Mouse (Mus musculus): ENCODE measurements around the gene Axin2. TPM values are rescaled to one million over a fixed set of nuclear protein-coding genes. Genes with fewer than 3 reads are reported as not detected.
"Not testable (repeated sequence)": the region's sequence is repeated elsewhere in the genome, so short reads cannot be mapped to it uniquely, and the experiment has no call there.

Gene Axin2
- total RNA-seq (2021) = 10 to 100 TPM; 30.6 to 33.8 TPM
- long read RNA-seq, full-length matches to known transcripts = 4 of 11 reads
- long read RNA-seq, partial matches to known transcripts = 2 of 11 reads
- long read RNA-seq, other reads (novel, unspliced or antisense) = 5 of 11 reads

DNA sequence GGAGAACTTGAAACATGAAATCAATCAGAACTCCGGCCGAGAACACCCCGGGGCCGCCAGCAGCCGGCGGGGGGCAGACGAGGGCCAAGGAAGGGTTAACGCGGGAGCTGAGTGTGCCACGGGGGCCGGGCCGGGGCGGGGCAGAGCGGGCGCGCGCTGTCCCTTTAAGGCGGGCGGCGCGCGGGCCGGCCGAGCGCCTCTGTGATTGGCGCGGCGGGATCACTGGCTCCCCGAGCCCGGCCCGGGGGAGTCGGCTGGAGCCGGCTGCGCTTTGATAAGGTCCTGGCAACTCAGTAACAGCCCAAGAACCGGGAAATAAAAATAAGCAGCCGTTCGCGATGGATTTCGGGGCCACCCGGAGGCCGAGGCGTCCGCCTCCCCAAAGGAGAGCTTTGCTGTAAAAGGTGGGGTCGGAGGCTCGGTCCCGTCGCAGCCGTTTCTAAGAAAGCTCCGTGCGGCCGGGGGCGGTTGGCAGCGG lies at the start of gene Axin2:
Gene Axin2, plus strand, starts transcription at position 192 of the 478 bp plus-strand sequence.
- peak; percentile 82 to 91 for DNase-seq (ENCODE audit: low spot score in 2 of 2)

DNA sequence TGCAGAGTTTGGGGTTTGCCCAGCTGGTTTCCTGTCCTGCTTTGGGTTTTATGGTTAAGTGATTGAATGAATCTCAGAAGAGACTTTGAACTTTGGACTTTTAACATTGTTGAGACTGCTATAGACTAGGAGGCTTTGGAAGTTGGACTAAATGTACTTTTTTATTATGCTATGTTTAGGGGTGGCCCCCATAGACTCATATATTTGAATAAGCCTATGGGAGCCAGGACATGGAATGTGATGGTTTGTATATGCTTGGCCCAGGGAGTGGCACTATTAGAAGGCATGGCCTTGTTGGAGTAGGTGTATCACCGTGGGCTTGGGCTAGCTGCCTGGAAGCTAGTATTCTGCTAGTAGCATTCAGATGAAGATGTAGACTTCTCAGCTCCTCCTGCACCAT lies 48.9 kb upstream of the Axin2 start:
- not testable (repeated sequence) for DNase-seq (ENCODE audit: low spot score in 2 of 2)

DNA sequence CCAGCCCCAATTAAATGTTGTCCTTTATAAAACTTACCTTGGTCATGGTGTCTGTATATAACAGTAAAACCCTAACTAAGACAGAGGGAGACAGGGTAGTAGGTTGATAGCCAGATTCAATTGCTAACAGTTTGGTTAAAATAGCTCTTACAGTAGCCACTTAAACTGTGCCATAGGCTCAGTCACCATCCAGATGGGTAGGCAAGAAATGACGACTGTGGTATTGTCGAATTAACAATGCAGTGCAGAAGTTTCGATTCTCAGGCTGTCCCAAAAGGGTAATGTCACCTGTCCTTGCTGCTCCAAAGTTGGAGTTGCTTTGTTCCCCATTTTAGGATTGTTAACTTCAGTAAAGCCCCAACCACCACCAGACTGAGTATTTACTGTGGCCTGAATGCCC lies 48.4 kb upstream of the Axin2 start:
- DNase-seq (ENCODE audit: low spot score in 2 of 2) = no peak

DNA sequence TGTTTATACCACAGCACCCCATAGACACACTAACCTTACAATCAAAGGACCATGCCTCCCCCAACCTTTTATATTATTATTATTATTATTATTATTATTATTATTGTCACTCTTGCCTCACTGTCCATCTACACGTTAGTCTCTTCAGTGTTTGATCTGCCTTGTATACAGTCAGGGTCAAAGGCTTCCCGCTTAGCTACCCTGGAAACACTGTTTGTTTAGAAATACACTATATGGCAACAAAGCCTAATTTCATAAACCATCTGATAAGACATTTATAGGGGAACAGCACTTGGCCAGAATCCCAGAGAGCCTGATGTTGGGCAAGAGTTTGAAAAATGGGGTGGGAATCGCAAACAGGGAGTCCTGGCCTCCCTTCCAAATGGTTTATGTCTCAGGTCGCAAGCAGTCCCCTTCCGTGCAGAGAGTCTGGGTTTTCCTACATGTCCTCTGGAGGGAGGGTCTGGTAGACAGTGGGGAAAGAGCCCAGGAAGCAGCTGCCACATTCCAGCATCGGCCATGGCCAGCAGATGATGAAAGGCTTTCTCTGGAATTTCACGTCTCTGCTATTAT lies 43.4 kb upstream of the Axin2 start:
- DNase-seq (ENCODE audit: low spot score in 2 of 2) = peak in 1 of 2 experiments; percentile 12

DNA sequence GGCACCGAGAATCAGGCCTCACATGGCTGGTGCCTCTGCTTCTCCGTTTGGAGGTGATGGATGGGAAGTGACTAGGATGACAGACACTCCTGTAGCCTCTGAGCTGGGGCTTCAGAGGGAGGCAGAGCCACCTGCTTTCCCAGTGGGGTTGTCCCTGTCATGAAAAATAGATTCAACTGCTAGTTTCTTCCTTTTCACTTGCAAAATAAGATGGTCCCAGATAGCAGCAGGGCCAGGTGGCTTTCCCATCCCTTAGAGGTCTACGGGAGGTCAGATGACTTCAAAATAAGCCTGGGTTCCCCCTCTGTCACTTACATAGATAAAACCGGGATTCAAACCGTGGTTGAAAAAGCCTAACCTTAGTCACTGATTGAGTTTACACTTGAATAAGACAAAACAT lies 42.6 kb upstream of the Axin2 start:
- DNase-seq (ENCODE audit: low spot score in 2 of 2) = no peak

DNA sequence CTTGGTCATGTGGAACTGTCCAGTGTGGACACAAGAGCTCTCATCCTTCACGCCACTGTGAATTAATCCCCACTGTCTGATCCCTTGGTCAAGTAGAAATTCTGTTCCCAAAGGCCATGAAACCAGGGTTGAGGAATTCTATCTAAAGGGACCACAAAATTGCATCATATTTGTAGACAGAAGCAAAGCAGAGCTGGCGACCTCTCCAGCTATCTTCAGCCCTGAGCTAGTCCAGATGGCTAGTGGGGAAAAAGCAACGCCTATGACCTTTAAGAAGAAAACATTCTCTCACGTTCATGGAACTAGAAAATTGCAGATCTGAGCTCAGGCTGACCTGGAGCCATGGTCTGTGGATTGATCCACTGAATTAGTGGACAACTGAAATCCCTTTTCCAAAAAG lies 39.6 kb upstream of the Axin2 start:
- no peak for DNase-seq (ENCODE audit: low spot score in 2 of 2)

DNA sequence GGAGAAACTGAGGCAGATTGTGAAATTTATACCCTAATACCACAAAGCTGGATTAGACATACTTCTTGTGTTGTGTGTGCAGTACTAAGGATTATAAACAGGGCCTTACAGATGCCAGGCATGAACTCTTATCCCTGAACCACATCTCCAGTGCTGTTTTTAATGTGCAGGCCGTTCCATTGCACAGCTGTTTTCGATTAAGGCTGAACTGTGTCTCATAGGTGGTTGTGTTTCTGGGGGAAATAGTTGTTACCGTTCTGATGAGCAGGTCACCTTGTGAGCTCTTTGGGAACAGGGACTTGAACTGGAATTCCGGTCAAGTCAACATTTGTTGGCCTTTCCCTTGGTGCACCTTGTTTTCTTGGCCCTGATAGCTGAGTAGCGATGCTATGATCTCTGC lies 38.5 kb upstream of the Axin2 start:
- DNase-seq (ENCODE audit: low spot score in 2 of 2) = no peak

DNA sequence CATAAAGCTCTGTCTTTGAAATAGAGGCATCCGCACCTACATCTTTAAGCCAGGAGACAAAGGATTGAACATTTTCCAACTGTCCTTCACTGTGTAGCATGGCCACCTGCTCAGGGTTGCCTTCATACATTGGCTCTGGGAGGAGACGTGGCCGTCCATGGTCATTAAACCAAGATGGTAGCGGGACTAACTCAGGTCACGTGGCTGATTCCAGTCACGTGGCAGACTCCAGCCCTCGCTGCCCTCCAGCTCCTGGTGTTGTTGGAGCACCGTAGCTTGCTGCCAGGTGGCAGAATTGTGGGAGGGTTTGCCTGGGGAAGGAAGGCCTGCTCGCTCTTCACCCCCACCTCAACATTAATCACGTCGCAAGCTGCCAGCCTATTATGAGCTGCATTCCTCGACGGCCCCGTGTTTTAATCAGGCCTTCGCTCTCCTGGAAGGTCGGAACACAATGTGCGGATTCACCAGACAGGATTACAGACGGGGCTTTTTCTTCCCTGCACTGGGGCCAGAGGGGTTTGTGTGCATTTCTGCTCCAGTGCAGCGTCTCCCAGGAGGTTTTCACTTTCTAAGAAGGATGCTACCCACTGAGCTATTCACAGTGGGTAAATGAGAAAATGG lies 34.8 kb upstream of the Axin2 start:
- DNase-seq (ENCODE audit: low spot score in 2 of 2) = no peak

DNA sequence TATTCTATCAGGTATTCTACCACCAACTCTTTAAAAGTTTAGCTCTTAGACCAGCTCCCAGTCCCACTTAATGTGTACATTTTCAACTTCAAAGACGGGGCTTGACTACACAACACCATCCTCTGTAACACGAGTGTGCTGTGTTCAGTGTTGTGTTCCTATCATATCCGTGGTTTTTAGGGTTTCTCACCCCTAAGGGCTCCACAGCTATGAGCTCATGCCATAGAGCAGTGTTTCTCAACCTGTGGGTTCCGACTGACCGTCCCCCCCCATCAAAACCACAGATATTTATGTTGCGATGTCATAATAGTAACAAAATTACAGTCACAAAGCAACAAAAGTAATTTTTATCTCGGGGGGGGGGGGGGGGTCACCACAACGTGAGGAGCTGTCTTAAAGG lies 34.1 kb upstream of the Axin2 start:
- DNase-seq (ENCODE audit: low spot score in 2 of 2) = no peak

DNA sequence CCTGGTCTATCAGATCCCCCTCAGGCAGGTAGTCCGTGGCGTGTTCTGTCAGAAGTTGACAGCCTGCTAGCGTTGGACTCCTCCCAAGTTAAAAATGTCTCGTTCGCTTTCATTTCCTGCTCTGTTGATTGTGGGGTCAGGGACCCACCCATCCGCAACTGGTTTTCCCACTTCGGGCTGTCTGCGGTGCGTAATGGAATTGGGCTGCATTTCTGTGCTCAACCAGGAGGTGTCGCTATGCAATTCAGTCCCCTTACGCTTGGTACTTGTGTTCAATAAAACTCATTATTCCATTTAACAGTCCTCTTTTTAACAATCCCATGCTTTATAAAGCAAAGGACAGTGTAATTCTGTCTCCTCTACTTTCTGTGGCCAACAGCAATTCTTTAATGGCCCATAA lies 31.0 kb upstream of the Axin2 start:
- DNase-seq (ENCODE audit: low spot score in 2 of 2) = peak in 1 of 2 experiments; percentile 35

DNA sequence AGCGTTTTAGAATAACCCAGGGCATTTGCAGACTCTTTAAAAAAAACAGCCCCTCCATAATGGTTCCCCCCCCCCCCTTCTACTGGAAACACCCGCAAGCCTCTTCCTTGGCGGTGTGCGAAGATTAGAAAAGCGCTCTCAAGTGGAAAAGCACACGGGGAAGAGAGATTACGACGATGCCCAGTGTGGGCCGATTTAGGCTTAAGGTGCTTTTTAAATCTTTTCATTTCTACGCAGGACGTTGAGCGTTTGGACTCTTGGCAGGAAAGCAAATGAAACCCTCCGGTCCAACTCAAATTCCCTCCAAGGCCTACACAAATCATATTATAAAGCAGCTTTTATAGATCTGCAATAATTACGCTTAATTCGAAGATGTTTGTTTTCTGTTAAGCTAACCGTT lies 29.6 kb upstream of the Axin2 start:
- DNase-seq (ENCODE audit: low spot score in 2 of 2) = no peak

DNA sequence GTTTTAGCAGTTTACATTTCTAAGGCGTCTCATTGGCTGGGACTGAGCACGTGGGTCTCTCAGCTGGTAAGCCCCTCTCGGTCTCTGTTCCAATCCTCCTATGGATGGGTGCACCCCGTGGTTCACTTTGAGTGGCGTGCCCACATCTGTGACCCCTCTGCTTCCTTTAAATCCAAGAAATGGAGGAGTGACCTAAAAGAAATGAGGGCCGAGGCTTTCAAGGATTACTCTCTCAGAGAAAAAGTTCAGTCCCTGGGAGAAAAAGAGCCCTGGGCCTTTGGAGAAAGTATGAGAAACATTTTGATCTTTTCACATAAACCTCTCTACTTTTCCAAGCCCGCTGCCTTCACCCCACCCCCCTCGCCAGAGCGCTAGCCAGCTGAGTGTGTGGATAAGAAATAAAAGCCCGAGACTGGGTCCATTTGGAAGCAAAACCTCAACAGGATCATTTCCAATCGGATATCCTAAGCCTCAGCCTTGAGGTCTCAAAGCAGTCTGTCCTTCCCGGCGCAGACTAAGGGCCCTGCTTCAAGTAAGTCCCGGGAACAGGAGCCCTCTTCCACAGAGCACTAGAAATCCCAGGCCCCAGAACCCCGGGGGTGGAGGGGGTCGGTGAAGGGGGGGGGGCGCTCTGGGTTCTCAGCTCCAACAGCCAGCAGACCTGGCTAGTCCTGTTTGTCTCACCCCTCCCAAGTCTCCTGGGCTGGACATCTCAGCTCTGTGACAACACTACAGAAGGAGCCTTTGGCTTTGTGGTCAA lies 28.9 kb upstream of the Axin2 start:
- DNase-seq (ENCODE audit: low spot score in 2 of 2) = peak in 1 of 2 experiments; percentile 18

DNA sequence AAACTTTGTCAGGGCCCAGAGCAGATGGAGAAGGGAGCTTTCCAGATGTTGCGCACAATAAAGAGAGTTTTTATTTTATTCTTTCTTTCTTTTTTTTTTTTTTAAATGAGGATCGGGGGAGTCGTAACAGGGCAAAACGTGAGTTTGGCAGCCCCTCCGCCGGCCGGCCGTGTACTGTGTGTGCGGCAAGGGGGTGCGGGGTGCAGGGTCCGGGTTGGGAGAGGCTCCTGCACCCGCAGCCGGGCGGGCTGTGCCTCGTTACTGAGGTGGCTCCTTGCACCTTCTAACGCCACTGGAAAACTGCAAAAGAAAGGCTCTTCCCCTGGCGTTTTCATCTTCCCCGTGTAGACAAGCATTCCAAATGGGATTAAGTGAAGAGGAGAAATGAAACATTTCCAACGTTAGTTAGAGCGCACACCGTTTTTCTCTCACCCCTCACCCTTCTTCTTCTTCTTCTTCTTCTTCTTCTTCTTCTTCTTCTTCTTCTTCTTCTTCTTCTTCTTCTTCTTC lies 28.2 kb upstream of the Axin2 start:
- no peak for DNase-seq (ENCODE audit: low spot score in 2 of 2)

DNA sequence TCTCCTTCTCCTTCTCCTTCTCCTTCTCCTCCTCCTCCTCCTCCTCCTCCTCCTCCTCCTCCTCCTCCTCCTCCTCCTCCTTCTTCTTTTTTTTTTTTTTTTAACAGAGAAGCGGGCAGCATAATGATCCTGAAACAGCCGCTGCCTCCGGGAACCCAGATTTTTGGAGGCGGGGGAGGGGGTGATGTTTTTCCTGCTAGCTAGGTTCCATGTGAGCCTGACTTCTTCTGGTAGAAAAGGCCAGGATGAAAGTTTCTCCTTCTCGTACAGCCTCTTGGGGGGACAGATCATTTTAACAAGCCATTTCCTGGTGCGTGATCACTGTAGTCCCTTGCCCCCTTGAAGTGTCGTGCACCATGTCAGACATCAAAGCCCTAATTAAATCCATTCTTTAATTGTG lies 27.7 kb upstream of the Axin2 start:
- DNase-seq (ENCODE audit: low spot score in 2 of 2) = peak in 1 of 2 experiments; percentile 27

DNA sequence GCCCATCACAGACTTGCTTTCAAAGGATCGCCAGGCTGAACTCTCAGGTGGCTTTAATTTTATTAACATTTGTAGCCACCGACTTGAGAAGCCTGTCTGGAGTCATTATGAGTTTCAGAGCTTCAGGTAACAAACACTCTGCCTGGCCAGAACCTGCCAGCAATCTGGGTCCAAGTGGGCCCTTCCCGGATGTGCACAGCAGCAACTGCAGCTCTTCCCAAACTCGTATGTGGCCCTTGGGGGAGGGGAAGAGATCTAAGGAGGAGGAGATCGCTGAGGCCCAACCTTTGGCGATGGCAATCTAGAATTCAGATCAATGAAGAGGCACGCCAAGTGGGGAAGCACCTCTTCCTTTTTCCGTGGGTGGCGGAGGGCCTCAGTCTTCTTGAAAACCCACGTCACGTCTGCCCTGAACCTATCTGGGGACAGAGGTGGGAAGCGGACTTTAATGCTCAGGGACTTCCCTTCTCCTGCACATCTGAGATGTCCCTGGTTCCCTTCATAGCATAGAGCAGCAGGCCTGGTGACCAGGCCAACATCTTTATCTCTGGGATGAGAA lies 26.8 kb upstream of the Axin2 start:
- no peak for DNase-seq (ENCODE audit: low spot score in 2 of 2)

DNA sequence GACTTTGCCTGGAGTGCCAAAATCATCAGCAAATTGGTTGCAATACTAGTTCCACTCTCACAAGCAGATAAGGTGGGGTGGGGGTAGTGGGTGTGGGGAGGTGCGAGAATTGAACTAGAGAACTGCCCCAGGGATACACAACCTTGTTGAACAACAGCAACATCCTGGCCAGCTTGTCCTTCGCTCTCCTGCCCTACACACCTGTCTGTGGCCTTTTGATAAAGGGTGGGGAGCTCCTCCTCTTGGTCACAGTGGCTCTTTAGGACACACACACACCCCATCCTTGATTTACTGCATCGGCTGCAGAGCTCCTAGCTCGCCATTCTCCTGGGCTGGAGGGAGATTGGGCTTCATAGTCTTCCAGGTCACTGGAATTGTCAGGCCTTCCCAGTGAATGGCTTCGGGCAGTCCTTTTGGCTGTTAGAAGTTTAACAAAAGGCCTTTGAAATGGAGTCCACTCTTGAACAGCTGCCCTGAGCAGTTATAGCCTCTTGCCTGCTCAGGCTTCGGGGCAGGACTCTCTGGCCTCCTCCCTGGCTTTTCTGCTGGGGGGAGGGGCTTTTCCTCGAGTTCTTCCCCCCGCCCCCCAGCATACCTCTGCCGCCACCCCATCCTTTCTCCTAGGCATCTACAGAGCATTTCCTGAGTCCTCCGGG lies 26.2 kb upstream of the Axin2 start:
- no peak for DNase-seq (ENCODE audit: low spot score in 2 of 2)

DNA sequence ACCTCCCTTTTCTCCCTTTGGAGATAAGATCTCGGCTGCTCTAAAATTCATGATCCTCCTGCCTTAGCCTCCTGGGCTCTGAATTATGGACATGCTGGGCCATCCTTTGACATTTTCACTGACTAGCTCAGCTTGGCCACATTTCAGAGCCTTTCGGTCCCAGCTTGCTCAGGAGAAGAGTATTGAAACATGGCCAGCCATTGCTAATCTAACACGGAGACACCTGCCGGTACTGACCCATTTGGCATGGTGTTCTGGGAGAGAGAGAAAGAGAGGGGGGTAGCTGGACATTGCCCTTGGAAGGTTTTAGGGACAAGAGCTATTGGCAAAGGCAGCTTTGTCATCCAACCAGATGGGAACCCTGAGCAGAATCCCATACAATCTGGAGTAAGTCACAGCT lies 23.1 kb upstream of the Axin2 start:
- no peak for DNase-seq (ENCODE audit: low spot score in 2 of 2)

DNA sequence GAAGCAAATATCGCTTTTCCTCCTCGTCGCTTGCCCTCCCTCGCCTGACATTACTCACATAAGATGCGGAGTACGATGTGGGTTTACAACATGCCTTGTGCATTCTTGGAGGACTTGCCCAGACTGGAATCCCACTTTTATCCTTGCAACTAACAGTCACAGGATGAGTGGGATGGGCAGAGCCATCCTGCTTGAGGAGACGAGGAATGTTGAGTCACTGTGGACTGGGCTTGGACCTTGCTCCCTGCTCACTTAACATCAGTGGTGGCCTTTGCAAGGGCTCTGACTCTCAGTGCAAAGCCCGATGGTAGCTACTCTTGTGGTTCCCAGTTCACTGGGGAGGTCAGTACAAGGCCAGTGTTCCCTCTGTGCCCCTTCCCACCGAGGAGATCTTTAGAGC lies 22.1 kb upstream of the Axin2 start:
- DNase-seq (ENCODE audit: low spot score in 2 of 2) = no peak

DNA sequence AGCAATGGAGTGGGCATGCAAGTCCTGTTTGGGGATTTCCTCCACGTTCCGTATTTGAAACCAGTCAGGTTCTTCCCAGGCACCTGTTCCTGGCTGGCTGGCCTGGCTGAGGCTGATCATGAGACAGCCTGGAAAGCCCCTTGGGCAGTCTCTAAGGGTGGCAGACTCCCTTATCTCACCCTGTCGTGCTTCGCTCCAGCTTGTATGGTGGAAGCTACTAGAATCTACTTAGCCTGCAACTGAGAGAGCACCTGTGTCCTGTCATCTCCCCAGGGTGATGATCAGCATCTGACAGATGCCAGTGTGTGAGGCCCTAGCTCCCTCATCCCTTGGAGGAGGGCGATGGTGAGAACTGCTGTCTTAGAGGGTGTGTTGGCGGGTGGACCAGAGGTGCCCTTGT lies 21.7 kb upstream of the Axin2 start:
- no peak for DNase-seq (ENCODE audit: low spot score in 2 of 2)

DNA sequence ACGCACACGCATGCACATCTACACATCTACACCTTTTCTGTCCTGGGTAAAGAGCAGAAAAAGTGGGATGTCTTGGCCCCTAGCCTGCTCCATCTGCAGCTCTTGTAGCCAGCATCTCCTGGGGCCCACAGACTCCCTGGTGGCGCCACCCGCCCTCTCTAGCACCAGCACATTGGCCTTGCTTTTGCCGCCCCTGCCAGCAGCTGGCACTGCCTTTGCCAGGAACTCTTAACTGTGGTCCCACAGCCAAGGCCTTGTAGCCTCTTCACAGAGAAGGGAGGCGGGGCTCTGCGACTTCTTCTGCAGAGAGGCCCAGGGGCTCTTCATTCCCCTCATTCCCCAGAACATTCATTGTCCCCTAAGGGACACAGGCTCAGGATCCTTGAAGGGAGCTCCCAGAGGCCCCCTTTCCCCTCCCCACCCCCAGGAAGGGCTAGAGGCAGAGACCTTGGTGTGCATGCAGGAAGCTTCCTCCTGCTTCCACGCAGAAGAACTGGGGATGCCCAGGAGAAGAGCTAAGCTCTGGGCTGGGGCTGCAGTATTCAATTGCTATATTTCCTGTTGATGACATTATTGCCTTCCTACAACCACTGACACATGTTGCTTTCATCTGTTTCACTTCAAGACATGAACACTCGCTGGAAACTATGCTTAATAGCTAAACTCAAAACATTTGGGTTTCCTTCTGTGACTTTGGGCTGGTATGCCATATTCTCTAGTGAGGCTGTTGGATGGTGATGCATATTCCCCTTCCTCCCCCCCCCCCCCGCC lies 19.2 kb upstream of the Axin2 start:
- DNase-seq (ENCODE audit: low spot score in 2 of 2) = peak; percentile 28 to 54
